Mouse (Mus musculus): ENCODE measurements around the gene Olfr829. TPM values are rescaled to one million over a fixed set of nuclear protein-coding genes. Genes with fewer than 3 reads are reported as not detected.
"Not testable (repeated sequence)": the region's sequence is repeated elsewhere in the genome, so short reads cannot be mapped to it uniquely, and the experiment has no call there.

Olfr829 gene
- not detected in 2 replicates for polyA plus RNA-seq (2014; fragmentation: Nextera tagmentation; extraction: Ambion mirVana)

DNA sequence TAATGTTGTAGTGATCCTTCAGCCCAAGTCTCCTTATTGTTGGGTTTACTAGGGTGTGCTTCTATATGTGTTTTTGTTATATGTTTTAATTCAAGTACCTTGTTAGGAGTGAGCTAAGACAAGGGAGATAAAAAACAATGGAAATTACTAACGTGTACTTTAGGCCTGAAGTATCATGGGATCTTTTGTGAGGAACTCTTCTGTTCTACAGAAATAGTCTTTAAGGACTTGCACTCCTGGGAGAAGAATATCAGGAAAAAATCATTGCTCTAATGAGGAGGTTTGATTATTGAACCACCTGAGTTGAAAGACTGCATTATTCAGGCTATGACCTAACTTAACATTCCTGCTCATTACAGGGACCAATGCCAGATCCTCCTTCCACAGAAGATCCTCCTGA, at the start of gene Olfr829:
TSS of gene Olfr829 (plus strand) at position 301 of the 400 bp plus-strand sequence.
- 69% methylated on average over 1 of the region's 1 CpGs for WGBS (ENCODE audit: insufficient replicate concordance)
- ATAC-seq (replicated peaks; ENCODE audit: insufficient number of reproducible peaks, low FRiP score, low TSS enrichment) = no peak
- H3K9me3 ChIP-seq (replicated peaks; ENCODE audit: control insufficient read depth, low read length) = no peaks in the 10 kb centered on the region

DNA sequence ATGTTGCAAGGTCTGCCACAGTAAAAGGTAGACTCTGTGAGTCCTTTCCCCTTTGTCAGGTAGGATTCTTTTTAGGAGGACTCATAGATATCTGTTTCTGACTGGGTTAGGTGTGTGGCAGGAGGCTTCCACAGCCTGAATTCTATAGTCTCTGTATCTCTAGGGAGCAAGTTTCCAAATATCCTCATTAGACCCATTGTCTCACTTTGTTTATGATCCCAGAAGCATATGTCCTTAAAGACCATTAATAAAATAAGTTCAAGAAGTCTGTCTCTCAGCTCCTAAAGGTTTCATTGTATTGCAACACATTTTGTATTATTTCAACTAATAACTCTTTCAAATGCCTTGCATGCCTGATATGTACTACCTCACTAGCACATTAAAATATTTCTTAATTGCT, 35.3 kb upstream of the Olfr829 start, which contains the start of gene Olfr828:
TSS of gene Olfr828 (minus strand) at position 101 of the 400 bp plus-strand sequence.
- Histone ChIP-seq H3K4me1 (ENCODE audit: control insufficient read depth, insufficient read depth, low read length) (no peaks in the 10 kb centered on the region), H3K27me3 (ENCODE audit: control insufficient read depth, insufficient read depth, low read length) (no peaks in the 10 kb centered on the region), H3K36me3 (ENCODE audit: control insufficient read depth, insufficient read depth, low read length) (no peaks in the 10 kb centered on the region), H3K9me3 (replicated peaks; ENCODE audit: control insufficient read depth, low read length) (no peaks in the 10 kb centered on the region), H3K4me3 (ENCODE audit: low read depth, low read length) (no peak within 1 kb of the TSS), H3K4me2 (no peak within 1 kb of the TSS), H3K27ac (ENCODE audit: low read depth, low read length) (no peak within 1 kb of the TSS), H3K9ac (ENCODE audit: low read depth, low read length) (no peak within 1 kb of the TSS)
- no peak for ATAC-seq (replicated peaks; ENCODE audit: insufficient number of reproducible peaks, low FRiP score, low TSS enrichment)

More for the DNA sequence above, at the start of gene Olfr829:
- Histone ChIP-seq H3K27me3 (ENCODE audit: control insufficient read depth, insufficient read depth, low read length) (no peaks in the 10 kb centered on the region), H3K4me3 (ENCODE audit: low read depth, low read length) (no peak within 1 kb of the TSS), H3K9ac (ENCODE audit: low read depth, low read length) (no peak within 1 kb of the TSS), H3K4me1 (ENCODE audit: control insufficient read depth, insufficient read depth, low read length) (no peaks in the 10 kb centered on the region), H3K27ac (ENCODE audit: low read depth, low read length) (no peak within 1 kb of the TSS), H3K4me2 (no peak within 1 kb of the TSS), H3K36me3 (ENCODE audit: control insufficient read depth, insufficient read depth, low read length) (no peaks in the 10 kb centered on the region)

DNA sequence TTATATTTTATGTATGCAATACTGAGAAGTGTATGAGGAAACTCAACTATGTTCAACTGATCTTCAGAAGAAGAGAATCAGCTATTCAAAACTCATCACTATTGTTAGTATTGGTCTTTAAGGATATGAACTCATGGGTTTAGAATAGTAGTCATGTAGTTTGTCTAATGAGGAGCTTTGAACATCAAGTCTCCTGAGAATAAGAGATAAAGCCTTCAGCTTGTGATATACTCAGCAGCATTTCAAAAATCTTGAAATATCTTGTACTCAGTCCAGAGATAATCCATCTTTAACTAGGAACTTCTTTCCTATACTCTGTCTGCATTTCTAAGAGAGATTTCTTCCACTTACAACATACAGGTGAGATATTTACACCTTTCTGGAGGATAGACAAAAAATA, 19.7 kb downstream of the Olfr829 start, which contains the start of gene Olfr830:
TSS of gene Olfr830 (plus strand) at position 301 of the 400 bp plus-strand sequence.
- Histone ChIP-seq H3K9me3 (replicated peaks; ENCODE audit: control insufficient read depth, low read length) (no peaks in the 10 kb centered on the region), H3K4me3 (ENCODE audit: low read depth, low read length) (no peak within 1 kb of the TSS), H3K36me3 (ENCODE audit: control insufficient read depth, insufficient read depth, low read length) (no peaks in the 10 kb centered on the region), H3K27ac (ENCODE audit: low read depth, low read length) (no peak within 1 kb of the TSS), H3K4me1 (ENCODE audit: control insufficient read depth, insufficient read depth, low read length) (no peaks in the 10 kb centered on the region), H3K27me3 (ENCODE audit: control insufficient read depth, insufficient read depth, low read length) (no peaks in the 10 kb centered on the region), H3K4me2 (no peak within 1 kb of the TSS), H3K9ac (ENCODE audit: low read depth, low read length) (no peak within 1 kb of the TSS)
- no peak for ATAC-seq (replicated peaks; ENCODE audit: insufficient number of reproducible peaks, low FRiP score, low TSS enrichment)

- not testable (repeated sequence) for H3K27ac ChIP-seq (ENCODE audit: low read depth, low read length); H3K36me3 ChIP-seq (ENCODE audit: control insufficient read depth, insufficient read depth, low read length); H3K9ac ChIP-seq (ENCODE audit: low read depth, low read length); H3K4me2 ChIP-seq; ATAC-seq (replicated peaks; ENCODE audit: insufficient number of reproducible peaks, low FRiP score, low TSS enrichment); H3K27me3 ChIP-seq (ENCODE audit: control insufficient read depth, insufficient read depth, low read length); H3K4me1 ChIP-seq (ENCODE audit: control insufficient read depth, insufficient read depth, low read length); H3K9me3 ChIP-seq (replicated peaks; ENCODE audit: control insufficient read depth, low read length); H3K4me3 ChIP-seq (ENCODE audit: low read depth, low read length)
- 76% methylated on average over 2 of the region's 2 CpGs for WGBS (ENCODE audit: insufficient replicate concordance)
Observed at GRCm38 (mm10) chr9:18907699-18908098, 53.0 kb downstream of the Olfr829 start.

Other genes starting within 250 kb of the Olfr829 start
- gene Muc16, start 180.4 kb upstream of the Olfr829 start, polyA plus RNA-seq (2014; fragmentation: Nextera tagmentation; extraction: Ambion mirVana) = 1.0 and 2.4 TPM in 2 replicates
- gene Olfr24, start 90.9 kb upstream of the Olfr829 start, polyA plus RNA-seq (2014; fragmentation: Nextera tagmentation; extraction: Ambion mirVana) = not detected in 2 replicates
- not detected in 2 replicates for gene Olfr828, start 35.4 kb upstream of the Olfr829 start, polyA plus RNA-seq (2014; fragmentation: Nextera tagmentation; extraction: Ambion mirVana)
- gene Olfr830, start 19.8 kb downstream of the Olfr829 start, polyA plus RNA-seq (2014; fragmentation: Nextera tagmentation; extraction: Ambion mirVana) = not detected in 2 replicates
- not detected in 2 replicates for gene Olfr832, start 82.2 kb downstream of the Olfr829 start, polyA plus RNA-seq (2014; fragmentation: Nextera tagmentation; extraction: Ambion mirVana)
- gene Olfr834, start 133.1 kb downstream of the Olfr829 start, polyA plus RNA-seq (2014; fragmentation: Nextera tagmentation; extraction: Ambion mirVana) = not detected in 2 replicates
- gene Olfr835, start 177.8 kb downstream of the Olfr829 start, polyA plus RNA-seq (2014; fragmentation: Nextera tagmentation; extraction: Ambion mirVana) = not detected in 2 replicates

Measured in heart, embryonic 11.5 days (tissue).